Mouse (Mus musculus) heart, postnatal 0 days (tissue): ENCODE results near the gene Crat.

Experiments
- CTCF ChIP-seq: IDR thresholded peaks from 2 replicates; pipeline ENCODE4 v1.5.1; 2016; ENCODE audit warnings: antibody characterized with exemption, control low read depth, low read depth
- EP300 ChIP-seq: IDR thresholded peaks from 2 replicates; pipeline ENCODE4 v1.6.1; 2016; ENCODE audit warnings: antibody characterized with exemption, low read depth

GRCm38 (mm10) chr2:30360626-30361025, 55.0 kb downstream of the Crat start:
- TF ChIP-seq CTCF (no peak), EP300 (no peak)
